15 mouse cellular contexts compared by ENCODE assay signal in genomic region chr12:99608279-99608955, GRCm38 (mm10). TPM values are rescaled to one million over a fixed set of nuclear protein-coding genes. Genes with fewer than 3 reads are reported as not detected.
DNase-seq lines count a peak whose midpoint lies in the region; TF ChIP-seq lines count a peak whose summit lies in the region.
"Had no signal": no experiment of that assay in that cellular context is flagged by ENCODE, and none has a peak within 500 bp of the region (broad histone marks: within the 10 kb centered on the region; RNA-seq: fewer than 3 reads in every experiment).

No protein-coding gene starts in this region.

- no peak for DNase-seq in gastrocnemius, adult 2 months
- no peak for DNase-seq in gastrocnemius, adult 18-20 months (ENCODE audit: low spot score)
- DNase-seq in left cerebral cortex, postnatal 36 days (ENCODE audit: low spot score in 2 of 2) = peak; percentile 31 to 44
- DNase-seq in left cerebral cortex, adult 11 months (ENCODE audit: low spot score) = no peak
- peak; percentile 78 for DNase-seq in brain, adult 2 months (ENCODE audit: low read depth, low spot score)
- peak; percentile 32 to 34 for DNase-seq in right cerebral cortex, postnatal 10 days (ENCODE audit: low spot score in 2 of 2)
- no peak for DNase-seq in cerebellum, adult 9-10 months
- DNase-seq in urinary bladder, postnatal 4 days (ENCODE audit: low spot score in 2 of 2) = no peak
- DNase-seq: adrenal gland, adult 8-10 months; gastrocnemius, postnatal 25 days; lung, adult 2 months had no signal

- H3K27ac ChIP-seq in gastrocnemius, adult 2 months = peak overlapping the region; percentile 86
- H3K27ac ChIP-seq: embryonic facial prominence, embryonic 13.5 days; hindbrain, embryonic 14.5 days; limb, embryonic 13.5 days had no signal

- H3K4me3 ChIP-seq in gastrocnemius, adult 2 months = no peak overlapping the region
- H3K4me3 ChIP-seq: embryonic facial prominence, embryonic 13.5 days; heart, embryonic 15.5 days; limb, embryonic 13.5 days had no signal

- TF ChIP-seq CTCF in gastrocnemius, adult 2 months (IDR thresholded peaks at IDR 0.05) = no peak

- intact Hi-C loops in gastrocnemius, adult 2 months (cut with DNase I) = loop anchor here (5.0 kb wide), 1 partner anchor 41 kb away; no protein-coding TSS in a partner anchor
- intact Hi-C loops in left cerebral cortex, postnatal 36 days (cut with DNase I) = no loop called here

RNA-seq across cellular contexts. Expression of gene Foxn3, which starts 45.0 kb away (rescaled TPM):
- 100 to 1,000 TPM; 190 to 201 TPM for total RNA-seq in gastrocnemius, adult 2 months (2021)
- 100 to 1,000 TPM; 187 to 214 TPM for total RNA-seq in gastrocnemius, adult 18-20 months (2021)
- 10 to 100 TPM; 49.9 to 51.2 TPM for total RNA-seq in left cerebral cortex, postnatal 36 days (2021)

Comparison
In these comparisons a context has a peak if more than half of its experiments do, and no peak if none do; other contexts are left out.
1. DNase-seq: peak in left cerebral cortex, postnatal 36 days (2 of 2), brain, adult 2 months (single experiment) and right cerebral cortex, postnatal 10 days (2 of 2); none in gastrocnemius, adult 2 months (single experiment), gastrocnemius, adult 18-20 months (single experiment), left cerebral cortex, adult 11 months (single experiment), cerebellum, adult 9-10 months (single experiment) and urinary bladder, postnatal 4 days (0 of 2).